Mouse (Mus musculus) neural tube, embryonic 11.5 days (tissue): ENCODE results near the gene Ift74. TPM values are rescaled to one million over a fixed set of nuclear protein-coding genes. Genes with fewer than 3 reads are reported as not detected.

ENCODE experiments used
- ATAC-seq: fragments of 200-750 bp; cut with Nextera tagmentation; 2 replicates; pipeline ENCODE4 v1.8.0; 2017; ENCODE audit warnings: moderate number of reproducible peaks, mild to moderate bottlenecking, moderate TSS enrichment, moderate library complexity; ENCODE audit not compliant: insufficient read depth, low FRiP score, low TSS enrichment
- DNase-seq: peaks from one replicate; pipeline ENCODE4 v3.0.0-alpha.2; 2015; ENCODE audit warnings: low spot score
- H3K27ac ChIP-seq: fragments of 300-500 bp; sonication (generic); 2 replicates; pipeline ENCODE4 v1.5.1; 2014; ENCODE audit warnings: low read depth, mild to moderate bottlenecking, low read length
- H3K27me3 ChIP-seq: fragments of 300-500 bp; sonication (generic); 2 replicates; pipeline ENCODE4 v1.6.1; 2014; ENCODE audit warnings: mild to moderate bottlenecking, low read length, mixed read lengths; ENCODE audit not compliant: control insufficient read depth, insufficient read depth
- H3K36me3 ChIP-seq: fragments of 300-500 bp; sonication (generic); 2 replicates; pipeline ENCODE4 v1.6.1; 2014; ENCODE audit warnings: mild to moderate bottlenecking, low read length, moderate library complexity, mixed read lengths; ENCODE audit not compliant: control insufficient read depth, insufficient read depth
- H3K4me1 ChIP-seq: fragments of 300-500 bp; sonication (generic); 2 replicates; pipeline ENCODE4 v1.6.1; 2014; ENCODE audit warnings: low read length, mixed read lengths; ENCODE audit not compliant: control insufficient read depth, insufficient read depth
- H3K4me2 ChIP-seq: fragments of 300-500 bp; sonication (generic); 2 replicates; pipeline ENCODE4 v1.6.1; 2014; ENCODE audit warnings: low read depth, mild to moderate bottlenecking, moderate library complexity
- H3K4me3 ChIP-seq: fragments of 300-500 bp; sonication (generic); 2 replicates; pipeline ENCODE4 v1.5.1; 2014; ENCODE audit warnings: low read depth, low read length
- H3K9ac ChIP-seq: fragments of 300-500 bp; sonication (generic); 2 replicates; pipeline ENCODE4 v1.6.1; 2014; ENCODE audit warnings: mild to moderate bottlenecking, low read length
- H3K9me3 ChIP-seq: fragments of 300-500 bp; sonication (generic); 2 replicates; pipeline ENCODE4 v1.6.1; 2016; ENCODE audit warnings: low read length; ENCODE audit not compliant: control insufficient read depth
- WGBS: fragments of 180-500 bp; shearing (Covaris S2); extraction: QIAGEN DNeasy Blood & Tissue Kit; methylation state at CpG from one replicate; pipeline ENCODE4 v1.1.7; 2014; 5-methylcytosine and 5-hydroxymethylcytosine counted together
- polyA plus RNA-seq: library from polyadenylated mRNA; unstranded; fragments of >200 nt; fragmentation: Nextera tagmentation; extraction: Ambion mirVana; gene quantifications from 2 replicates; pipeline ENCODE4 v1.2.1, GENCODE M21; 2014

Ift74 gene
- 57.2 and 58.2 TPM in 2 replicates for polyA plus RNA-seq

GRCm38 (mm10) chr4:94613972-94614626 is at the start of gene Ift74:
Gene Ift74 (plus strand): TSS chr4:94614491.
- Histone ChIP-seq H3K4me2 (peak within 1 kb of the TSS; percentile 60), H3K9me3 (no peaks in the 10 kb centered on the region), H3K27ac (peak within 1 kb of the TSS; percentile 54), H3K4me3 (peak within 1 kb of the TSS; percentile 60), H3K36me3 (no peaks in the 10 kb centered on the region), H3K9ac (peak within 1 kb of the TSS; percentile 59), H3K27me3 (no peaks in the 10 kb centered on the region), H3K4me1 (no peaks in the 10 kb centered on the region; the same call in 1 of the 2 replicates)
- ATAC-seq = peak; percentile 99
- DNase-seq = peak; percentile 98
- 2% methylated on average over 29 of the region's 29 CpGs for WGBS

GRCm38 (mm10) chr4:94572677-94573076 is 41.6 kb upstream of the Ift74 start:
- Histone ChIP-seq H3K4me2 (no peak overlapping the region), H3K9me3 (no peaks in the 10 kb centered on the region), H3K27ac (no peak overlapping the region), H3K36me3 (0 out of 2 replicates have a peak, but pooled peaks cover 3% of the 10 kb centered on the region), H3K4me1 (no peaks in the 10 kb centered on the region), H3K9ac (no peak overlapping the region), H3K27me3 (no peaks in the 10 kb centered on the region), H3K4me3 (no peak overlapping the region)
- WGBS = 95% methylated on average over 4 of the region's 4 CpGs
- no peak for ATAC-seq
- no peak for DNase-seq

DNA sequence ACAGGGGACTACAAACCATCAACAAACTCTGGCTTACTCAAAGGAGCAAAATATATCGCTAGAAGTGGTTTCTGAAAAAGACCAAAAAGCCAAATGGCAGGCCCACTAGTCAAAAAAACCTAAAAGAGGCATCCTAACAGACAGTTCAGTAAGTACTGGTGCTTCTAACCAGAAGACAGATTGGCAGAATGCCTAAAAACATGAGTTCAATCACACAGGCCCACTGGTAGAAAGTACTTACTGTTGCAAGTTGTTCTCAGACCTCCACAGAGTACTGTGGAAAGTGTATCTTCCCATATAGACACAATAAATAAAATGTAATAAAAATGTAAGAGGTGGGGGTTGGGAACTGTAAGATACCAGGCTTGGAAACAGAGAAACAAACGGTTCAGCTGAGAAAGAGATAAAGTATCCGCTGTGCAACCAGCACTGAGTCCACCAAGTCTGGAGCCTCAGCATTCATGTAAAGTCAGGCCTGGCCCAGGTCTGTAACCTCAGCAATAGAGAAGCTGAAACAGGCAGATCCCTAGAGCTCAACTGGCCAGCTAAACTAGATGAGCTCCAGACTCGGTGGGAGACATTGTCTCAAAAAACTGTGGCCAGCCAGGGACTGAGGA is 22.4 kb upstream of the Ift74 start:
- no peak for ATAC-seq
- H3K4me2 ChIP-seq = no peak overlapping the region
- DNase-seq = no peak
- no peak overlapping the region for H3K4me3 ChIP-seq
- H3K27ac ChIP-seq = no peak overlapping the region
- no peaks in the 10 kb centered on the region for H3K9me3 ChIP-seq
- H3K4me1 ChIP-seq = no peaks in the 10 kb centered on the region
- WGBS = 82% methylated on average over 4 of the region's 4 CpGs
- H3K9ac ChIP-seq = no peak overlapping the region
- no peaks in the 10 kb centered on the region for H3K27me3 ChIP-seq
- no peaks in the 10 kb centered on the region for H3K36me3 ChIP-seq

GRCm38 (mm10) chr4:94592709-94593108 is 21.6 kb upstream of the Ift74 start:
- Histone ChIP-seq H3K4me1 (no peaks in the 10 kb centered on the region), H3K36me3 (no peaks in the 10 kb centered on the region), H3K9ac (no peak overlapping the region), H3K27me3 (no peaks in the 10 kb centered on the region), H3K4me2 (no peak overlapping the region), H3K27ac (no peak overlapping the region), H3K4me3 (no peak overlapping the region), H3K9me3 (no peaks in the 10 kb centered on the region)
- ATAC-seq (no peak), DNase-seq (no peak)

GRCm38 (mm10) chr4:94601395-94601794 is 12.9 kb upstream of the Ift74 start:
- no peak overlapping the region for H3K27ac ChIP-seq
- H3K4me3 ChIP-seq = peak overlapping the region; percentile 93; the same call in 1 of the 2 replicates
- no peaks in the 10 kb centered on the region for H3K27me3 ChIP-seq
- no peaks in the 10 kb centered on the region for H3K9me3 ChIP-seq
- DNase-seq (no peak), ATAC-seq (no peak)
- WGBS = 86% methylated on average over 4 of the region's 4 CpGs
- no peak overlapping the region for H3K9ac ChIP-seq
- H3K36me3 ChIP-seq = no peaks in the 10 kb centered on the region
- H3K4me1 ChIP-seq = 0 out of 2 replicates have a peak, but pooled peaks cover 3% of the 10 kb centered on the region
- H3K4me2 ChIP-seq = no peak overlapping the region

GRCm38 (mm10) chr4:94602496-94603030 is 11.7 kb upstream of the Ift74 start:
- ATAC-seq (no peak; the same call in 1 of the 2 replicates), DNase-seq (no peak)
- Histone ChIP-seq H3K4me2 (peak overlapping the region; percentile 38), H3K9ac (peak overlapping the region; percentile 95), H3K27me3 (no peaks in the 10 kb centered on the region), H3K9me3 (no peaks in the 10 kb centered on the region), H3K4me1 (0 out of 2 replicates have a peak, but pooled peaks cover 3% of the 10 kb centered on the region), H3K4me3 (peak overlapping the region; percentile 93), H3K27ac (peak overlapping the region; percentile 87), H3K36me3 (no peaks in the 10 kb centered on the region)
- under 1% methylated on average over 33 of the region's 33 CpGs for WGBS

GRCm38 (mm10) chr4:94603031-94603629 is 11.2 kb upstream of the Ift74 start, which contains the start of gene Plaa:
Gene Plaa (minus strand): TSS chr4:94603244.
- ATAC-seq = peak; percentile 98
- peak; percentile 95 for DNase-seq
- peak within 1 kb of the TSS; percentile 95 for H3K9ac ChIP-seq
- no peaks in the 10 kb centered on the region for H3K27me3 ChIP-seq
- H3K9me3 ChIP-seq = no peaks in the 10 kb centered on the region
- peak within 1 kb of the TSS; percentile 87 for H3K27ac ChIP-seq
- no peaks in the 10 kb centered on the region for H3K36me3 ChIP-seq
- peak within 1 kb of the TSS; percentile 93 for H3K4me3 ChIP-seq
- 0% methylated on average over 60 of the region's 61 CpGs for WGBS
- peak within 1 kb of the TSS; percentile 74 for H3K4me2 ChIP-seq
- 0 out of 2 replicates have a peak, but pooled peaks cover 3% of the 10 kb centered on the region for H3K4me1 ChIP-seq

DNA sequence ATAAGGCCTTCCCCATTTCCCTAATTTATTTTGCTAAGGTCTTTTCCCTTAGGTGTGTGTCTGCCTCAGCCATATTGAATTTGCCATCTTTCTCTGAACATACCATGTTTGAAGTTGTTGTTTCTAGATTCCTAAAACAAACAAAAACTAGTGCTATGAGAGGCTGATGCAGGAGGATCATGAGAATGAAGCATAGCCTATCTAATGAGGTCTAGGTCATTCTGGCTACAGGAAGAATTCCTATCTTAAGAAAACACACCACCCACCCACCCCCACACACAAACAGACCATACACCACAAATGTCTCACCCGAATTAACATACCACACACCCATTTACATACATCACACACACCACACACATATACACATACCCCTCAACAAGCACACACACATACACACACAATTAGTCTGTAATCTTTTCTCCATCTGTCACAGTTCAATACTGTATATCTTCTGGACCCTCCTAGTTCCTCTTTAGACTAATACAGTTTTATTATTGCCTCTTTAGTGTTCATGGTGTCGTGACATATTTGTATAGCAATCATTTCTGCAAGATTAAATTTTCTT is 9.8 kb upstream of the Ift74 start:
- H3K4me2 ChIP-seq = no peak overlapping the region
- WGBS = 94% methylated on average over 2 of the region's 2 CpGs
- no peak overlapping the region for H3K9ac ChIP-seq
- ATAC-seq (no peak), DNase-seq (no peak)
- H3K27ac ChIP-seq = no peak overlapping the region
- 0 out of 2 replicates have a peak, but pooled peaks cover 3% of the 10 kb centered on the region for H3K4me1 ChIP-seq
- H3K36me3 ChIP-seq = no peaks in the 10 kb centered on the region
- no peaks in the 10 kb centered on the region for H3K9me3 ChIP-seq
- no peaks in the 10 kb centered on the region for H3K27me3 ChIP-seq
- no peak overlapping the region for H3K4me3 ChIP-seq
